Mouse (Mus musculus) megakaryocyte-erythroid progenitor cell, adult 5-6 weeks (primary cell): ENCODE data around the gene Gatad2b. TPM values are rescaled to one million over a fixed set of nuclear protein-coding genes. Genes with fewer than 3 reads are reported as not detected.

Source experiments
- ATAC-seq: replicated peaks from 2 replicates; pipeline ENCODE4 v1.8.0; 2016; ENCODE audit warnings: mild to moderate bottlenecking, inconsistent platforms; ENCODE audit not compliant: severe bottlenecking, poor library complexity, low FRiP score, low TSS enrichment
- total RNA-seq, 2 experiments: library from RNA; stranded (forward) in 1 of 2; stranded (reverse) in 1 of 2; fragments of 200-1000, 215-1000 nt in 1 of 2; fragments of >200 nt in 1 of 2; fragmentation: Nextera tagmentation in 1 of 2; gene quantifications; 2 replicates each; pipeline ENCODE4 v1.2.3; 2014 to 2017

Gene Gatad2b
- total RNA-seq, 2 experiments from 2014 or later, result 28.5 to 65.5 TPM

DNA sequence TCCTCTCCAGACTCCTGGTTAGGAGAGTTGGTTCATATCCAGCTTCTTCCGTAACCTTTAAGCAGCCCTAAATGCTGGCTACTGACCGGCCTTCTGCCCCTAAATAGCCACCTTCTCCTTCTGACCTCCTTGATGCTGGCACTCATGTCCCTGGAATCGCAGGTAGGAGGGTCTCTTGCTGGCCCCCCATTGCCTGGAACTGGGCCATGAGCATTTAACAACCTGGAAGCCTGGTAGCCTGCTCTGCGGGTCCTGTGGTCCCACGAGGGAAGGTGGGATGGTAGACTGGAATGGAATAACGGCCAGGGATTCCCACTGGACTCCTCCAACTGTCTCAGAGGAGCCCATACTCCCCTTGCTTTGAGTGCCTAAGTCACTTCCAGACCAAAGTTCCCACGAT is 78.9 kb downstream of the Gatad2b start:
- ATAC-seq, result no peak

DNA sequence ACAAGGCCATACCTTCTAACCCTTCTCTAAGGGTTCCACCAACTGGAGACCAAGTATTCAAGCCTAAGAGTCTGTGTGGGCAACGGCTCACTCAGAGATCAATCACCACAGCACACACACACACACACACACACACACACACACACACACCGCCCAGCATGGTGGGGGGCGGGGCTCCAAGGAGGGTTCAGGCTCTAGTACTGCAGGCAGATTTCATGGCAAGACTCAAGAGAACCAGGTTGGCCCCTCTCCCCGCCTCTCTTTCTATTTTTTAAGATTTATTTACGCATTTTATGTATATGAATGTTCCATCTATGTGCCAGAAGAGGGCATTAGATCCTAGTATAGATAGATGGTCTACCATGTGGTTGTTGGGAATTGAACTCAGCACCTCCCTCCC is 79.8 kb downstream of the Gatad2b start:
- no peak for ATAC-seq

DNA sequence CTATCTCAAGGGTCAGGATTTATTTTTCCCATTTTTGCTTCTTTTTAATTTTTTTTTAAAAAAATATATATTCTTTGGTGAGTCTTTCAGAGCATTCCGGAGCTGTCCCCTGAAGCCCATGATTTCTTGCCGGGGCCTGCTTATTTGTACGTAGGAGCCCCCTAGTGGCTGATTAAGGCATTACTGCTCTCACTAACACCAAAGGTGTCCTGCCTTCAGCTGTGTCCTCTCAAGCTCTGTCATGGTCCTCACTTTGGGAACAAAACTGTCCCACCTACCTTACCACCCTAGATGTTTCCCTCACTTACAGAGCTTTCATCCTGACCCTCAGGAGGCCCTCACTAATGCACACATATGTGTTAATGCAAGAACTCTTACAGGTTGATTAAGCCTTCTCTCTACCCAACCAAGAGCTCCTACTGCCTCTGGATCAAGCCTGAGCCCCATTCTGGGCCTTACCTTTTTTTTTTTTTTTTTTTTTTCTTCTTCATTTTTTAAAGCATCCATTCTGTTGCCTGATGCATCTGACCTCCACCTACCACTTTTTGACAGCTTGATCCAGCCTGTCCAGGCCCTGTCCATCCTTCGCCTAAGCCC is 80.6 kb downstream of the Gatad2b start:
- peak; percentile 75 for ATAC-seq

DNA sequence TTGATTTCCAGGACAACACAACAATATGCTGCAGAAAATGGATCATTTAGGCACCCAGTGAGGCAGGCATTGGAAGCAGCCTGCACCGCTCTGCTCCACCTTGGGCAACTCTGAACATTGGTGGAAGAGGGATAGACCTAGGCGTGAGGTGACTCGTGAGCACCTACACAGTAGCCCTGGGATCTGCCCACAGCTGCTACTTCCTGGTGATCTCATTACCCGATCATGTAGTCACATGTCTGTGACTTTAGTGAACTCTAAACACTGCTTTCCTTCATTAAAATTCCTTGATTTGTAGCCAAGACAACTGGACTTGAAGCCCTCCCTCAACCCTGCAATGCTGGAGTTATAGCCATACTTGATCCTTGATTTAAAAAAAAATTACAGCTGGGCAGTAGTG is 81.4 kb downstream of the Gatad2b start:
- ATAC-seq, result no peak

DNA sequence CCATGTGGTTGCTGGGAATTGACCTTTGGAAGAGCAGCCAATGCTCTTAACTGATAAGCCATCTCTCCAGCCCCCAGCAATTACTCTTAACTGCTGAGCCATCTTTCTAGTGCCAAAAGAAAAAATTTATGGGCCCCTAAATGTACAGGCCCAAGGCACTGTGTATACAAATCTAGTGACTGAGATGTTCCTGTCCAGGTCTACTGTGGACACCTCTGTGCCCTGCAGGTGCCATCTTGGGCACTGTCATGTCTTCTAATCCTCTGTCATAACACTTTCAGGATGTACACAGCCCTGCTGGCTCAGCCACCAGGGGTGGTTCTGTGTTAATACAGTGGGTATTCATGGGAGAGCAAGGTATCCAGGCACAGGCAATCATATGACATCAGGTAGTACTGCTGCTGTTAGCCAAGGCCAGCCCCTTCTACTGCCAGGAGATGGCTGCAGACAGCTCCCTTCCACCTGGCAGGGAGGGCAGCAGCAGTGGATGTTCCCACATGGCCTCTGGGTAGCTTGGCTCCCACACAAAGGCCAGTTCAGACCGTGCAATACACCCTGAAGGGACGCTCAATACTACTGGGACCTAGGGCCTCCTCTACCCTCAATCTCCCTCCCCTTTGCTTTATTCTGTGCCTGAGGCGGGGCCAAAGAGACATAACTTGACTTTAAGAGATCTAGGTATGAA is 82.7 kb downstream of the Gatad2b start:
- 0 out of 2 replicates have a peak, but pooled peaks have one; percentile 15 for ATAC-seq

DNA sequence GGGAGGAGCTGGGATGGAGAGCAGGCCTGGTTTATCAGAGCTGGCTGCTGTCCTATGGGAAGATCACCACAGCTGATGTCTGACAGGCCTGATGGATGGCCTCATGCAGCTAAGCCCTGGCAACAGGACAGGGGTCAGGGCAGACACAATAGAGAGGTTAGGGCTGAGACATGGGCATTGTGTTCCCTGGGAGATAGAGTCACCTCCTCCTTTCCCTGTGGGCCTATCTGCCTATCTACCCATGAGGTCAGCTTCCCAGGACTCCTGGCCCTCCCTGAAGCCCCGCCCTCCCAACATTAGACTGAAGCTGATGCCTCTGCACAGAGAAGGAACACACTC is 83.2 kb downstream of the Gatad2b start:
- no peak for ATAC-seq

DNA sequence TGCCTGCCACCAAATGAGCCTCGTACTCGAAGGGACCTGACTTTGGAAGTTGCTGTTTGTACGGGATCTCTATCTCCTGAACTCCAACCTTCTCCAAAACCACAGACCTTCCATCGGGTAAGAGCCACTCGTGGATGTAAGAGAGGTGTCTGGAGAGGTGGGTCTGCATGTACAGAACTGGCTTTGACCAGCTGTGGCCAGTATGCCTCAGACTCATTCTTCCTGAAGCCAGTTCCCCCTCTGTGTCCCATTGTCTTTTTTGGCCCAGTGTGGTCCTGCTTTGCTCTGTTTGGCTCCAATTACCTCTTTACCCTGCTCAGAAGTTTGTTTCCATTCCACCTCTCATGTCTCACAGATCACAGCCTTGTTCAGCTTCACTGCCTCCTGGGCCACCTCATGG is 85.5 kb downstream of the Gatad2b start:
- ATAC-seq, result no peak

DNA sequence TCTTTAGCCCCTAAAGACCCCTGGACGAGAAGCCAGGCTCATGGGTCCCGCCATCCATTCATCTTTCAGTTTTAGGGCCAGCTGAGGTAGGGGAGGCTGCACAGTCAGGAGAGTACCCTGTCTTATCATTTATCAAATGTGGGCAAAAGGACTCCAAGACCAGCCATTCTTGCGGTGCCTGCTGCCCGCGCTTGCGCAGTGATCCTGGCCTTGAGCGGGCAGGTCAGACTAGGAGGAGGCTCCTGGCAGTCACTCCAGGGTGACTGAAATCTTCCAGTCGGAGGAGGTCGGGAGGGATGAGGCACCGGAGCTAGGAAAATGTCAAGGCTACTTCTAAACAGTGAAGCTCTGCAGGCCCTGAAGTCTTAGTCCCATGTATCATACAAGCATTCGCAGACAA is 88.7 kb downstream of the Gatad2b start:
- ATAC-seq, result no peak

DNA sequence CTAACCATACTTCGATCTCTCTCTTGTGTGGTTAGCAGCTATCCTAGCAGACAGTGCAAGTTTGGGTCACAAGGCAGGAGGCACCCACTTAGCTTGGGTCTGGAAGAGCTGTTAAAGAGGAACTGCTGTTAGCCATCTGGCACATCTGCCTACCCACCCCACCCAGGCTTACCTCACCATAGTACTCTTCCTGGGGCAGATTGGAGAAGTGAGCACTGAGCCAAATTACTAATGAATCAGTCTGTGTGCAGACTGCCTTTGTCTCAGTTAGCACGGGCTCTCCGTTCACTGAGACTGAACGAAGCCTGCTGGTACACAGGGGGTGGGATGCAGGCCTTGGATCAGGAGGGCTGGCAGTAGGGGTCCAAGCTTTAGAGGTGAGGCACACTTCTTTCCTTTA is 90.7 kb downstream of the Gatad2b start:
- peak; percentile 62 for ATAC-seq

DNA sequence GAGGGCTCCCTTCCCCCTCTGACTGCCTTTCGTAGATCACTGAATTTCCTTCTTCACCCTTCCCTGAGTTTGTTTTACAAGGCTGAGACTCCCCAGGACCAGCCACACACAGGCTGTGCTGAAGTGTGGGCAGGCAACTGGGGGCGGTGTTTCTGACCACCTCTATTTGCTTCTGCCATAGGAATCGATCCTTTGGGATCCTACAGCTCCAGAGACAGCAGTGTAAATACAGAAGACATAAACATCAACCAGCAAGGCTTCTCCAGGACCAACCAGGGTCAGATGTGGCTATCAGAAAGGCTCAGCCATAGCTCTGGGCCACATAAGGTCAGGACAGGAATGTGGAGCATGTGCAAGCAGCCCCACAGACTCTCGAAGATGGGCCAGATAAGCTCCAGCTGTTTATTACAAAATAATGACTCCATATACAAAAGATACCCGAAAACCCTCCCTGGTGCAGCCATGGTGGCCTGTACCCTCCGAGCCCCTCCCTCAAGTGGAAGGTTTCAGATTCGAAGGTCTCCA is 91.9 kb downstream of the Gatad2b start:
- no peak for ATAC-seq

DNA sequence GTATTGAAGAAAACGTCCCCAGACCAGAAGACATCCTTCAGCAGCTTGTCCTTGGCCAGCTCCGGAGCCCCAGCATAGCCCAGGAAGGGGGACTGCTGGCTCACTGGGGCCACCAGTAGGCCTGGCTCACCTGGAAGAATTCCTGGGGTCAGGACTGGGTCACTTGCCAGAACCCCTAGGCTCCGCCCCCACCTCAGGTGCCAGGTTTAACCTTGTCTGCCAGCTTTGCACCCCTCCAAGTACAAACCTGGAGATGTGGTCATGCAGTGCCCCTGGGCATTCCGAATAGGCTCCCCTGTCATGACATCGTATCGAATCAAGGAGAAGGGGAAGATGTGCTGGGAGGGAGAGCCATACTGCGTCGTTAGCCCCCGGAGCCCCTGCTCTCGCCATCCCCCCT is 93.8 kb downstream of the Gatad2b start:
- ATAC-seq, result no peak

DNA sequence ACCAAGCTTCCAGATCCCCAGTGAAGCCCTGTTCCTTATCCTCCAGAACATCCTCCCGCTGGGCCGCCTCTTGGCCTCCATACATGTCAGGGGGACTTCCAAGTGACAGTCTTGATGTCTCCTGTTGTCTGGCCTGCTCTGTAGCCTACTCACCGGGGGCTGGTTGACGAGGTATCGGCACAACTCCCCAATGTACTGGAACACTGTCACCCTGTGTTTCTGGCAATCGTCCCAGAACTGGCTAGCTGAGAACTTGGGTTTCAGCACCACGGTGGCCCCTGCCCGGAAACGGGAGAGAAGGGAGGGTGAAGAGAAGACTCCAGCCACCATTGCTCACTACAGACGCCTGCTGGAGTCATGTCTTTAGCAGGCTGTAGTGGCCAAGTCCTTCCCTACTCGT is 94.5 kb downstream of the Gatad2b start:
- ATAC-seq, result 0 out of 2 replicates have a peak, but pooled peaks have one; percentile 4

DNA sequence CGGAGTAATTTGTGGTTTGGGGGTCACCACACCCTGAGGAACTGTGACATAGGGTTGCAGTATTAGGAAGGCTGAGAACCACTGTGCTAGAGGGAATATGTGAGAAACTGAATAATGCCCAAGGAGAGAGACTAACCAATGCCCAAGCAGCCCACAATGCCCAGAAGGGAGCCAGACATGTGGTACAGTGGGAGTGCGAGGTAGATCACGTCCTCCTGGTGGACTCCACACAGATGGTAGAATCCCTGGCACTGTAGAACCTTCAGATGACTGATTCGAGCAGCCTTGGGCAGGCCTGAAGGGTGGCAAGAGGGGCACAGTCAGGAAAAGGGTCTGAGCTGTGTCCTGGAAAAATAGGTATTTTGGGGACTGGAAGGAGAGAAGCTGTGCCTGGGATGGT is 95.2 kb downstream of the Gatad2b start:
- no peak for ATAC-seq

DNA sequence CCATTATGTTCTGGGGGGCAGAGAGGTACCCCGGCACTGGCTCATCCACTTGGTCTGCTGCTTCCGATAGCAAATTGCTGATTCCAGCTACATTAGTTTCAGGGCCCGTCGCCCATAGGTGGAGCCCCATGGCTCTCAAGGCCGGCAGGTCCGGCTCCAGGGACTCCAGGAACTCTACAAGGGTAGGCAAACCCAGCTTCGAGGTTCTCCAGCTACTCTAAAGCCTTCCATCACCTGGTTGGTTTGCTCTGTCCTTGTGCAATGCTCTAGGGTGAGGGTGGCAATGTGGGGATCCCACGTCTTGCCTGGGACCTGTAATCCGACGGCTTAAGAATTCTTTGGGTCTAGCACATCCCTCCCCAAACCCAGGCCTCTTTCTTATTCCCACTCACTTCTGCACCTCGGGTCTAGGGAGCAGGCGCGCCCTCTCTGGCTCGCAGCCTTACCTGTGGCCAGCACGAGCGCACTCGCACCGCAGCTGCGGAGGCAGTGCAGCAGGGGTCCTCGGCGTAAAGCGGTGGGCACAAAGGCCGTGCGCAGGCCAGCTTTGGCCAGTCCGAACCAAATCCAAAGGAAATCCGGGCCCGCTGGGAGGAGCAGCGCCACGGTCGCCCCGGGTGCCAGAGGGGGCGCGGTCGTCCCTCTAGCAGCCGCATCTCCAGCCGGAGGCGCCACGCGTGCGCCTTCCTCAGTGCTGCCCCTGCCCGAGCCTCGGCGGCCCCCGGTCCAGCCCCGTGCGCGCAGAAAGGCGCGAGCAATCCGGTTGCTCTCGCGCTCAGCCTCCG is 95.9 kb downstream of the Gatad2b start:
- ATAC-seq, result no peak

DNA sequence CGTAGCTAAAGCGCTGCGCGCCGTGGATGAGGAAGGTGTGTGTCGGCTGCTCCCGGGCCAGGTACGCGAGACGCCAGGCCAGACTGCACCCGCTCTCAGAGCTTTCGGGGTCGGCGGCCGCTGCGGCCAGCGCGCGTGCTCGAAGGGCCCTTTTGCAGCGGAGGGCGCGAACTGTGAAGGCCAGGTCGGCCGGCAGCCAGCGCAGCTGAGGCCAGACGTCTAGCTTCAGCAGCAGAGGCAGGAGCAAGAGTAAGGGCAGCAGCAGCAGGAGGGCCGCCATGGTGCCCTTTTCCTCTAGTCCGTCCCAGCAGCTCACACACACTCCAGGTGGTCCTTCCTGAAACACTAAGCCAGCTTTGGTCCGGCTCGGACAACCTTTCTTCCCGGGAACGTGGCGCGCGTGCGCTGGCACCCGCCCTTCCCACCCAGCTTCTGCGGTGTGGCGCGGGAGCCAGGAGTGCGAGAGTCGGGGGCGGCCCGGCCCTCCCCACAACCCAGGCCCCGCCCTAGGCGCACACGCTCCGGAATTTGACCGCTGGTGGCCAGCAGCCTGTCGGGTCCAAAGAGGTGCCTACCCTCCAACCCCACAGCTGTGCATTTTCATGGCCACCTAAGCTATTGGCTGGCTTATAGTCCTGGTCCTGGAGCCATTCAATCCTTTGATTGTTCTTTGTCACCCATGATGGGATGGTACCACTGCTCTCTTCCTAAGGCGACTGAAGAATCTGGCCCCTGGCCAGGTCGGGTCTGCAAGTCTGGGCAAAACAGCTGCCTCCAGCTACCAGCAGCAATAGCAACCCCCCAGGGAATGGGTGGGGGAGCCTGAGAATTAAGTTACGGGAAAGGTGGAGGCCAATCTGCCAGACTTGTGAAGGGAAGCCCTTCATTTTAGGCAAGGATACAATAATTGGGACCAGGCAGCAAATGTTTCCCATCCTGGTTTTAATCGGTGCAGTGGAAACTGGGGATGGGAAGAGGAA is 96.8 kb downstream of the Gatad2b start, which contains the start of gene Slc27a3:
Gene Slc27a3, minus strand, starts transcription at position 428 of the 980 bp plus-strand sequence.
- ATAC-seq, result no peak

DNA sequence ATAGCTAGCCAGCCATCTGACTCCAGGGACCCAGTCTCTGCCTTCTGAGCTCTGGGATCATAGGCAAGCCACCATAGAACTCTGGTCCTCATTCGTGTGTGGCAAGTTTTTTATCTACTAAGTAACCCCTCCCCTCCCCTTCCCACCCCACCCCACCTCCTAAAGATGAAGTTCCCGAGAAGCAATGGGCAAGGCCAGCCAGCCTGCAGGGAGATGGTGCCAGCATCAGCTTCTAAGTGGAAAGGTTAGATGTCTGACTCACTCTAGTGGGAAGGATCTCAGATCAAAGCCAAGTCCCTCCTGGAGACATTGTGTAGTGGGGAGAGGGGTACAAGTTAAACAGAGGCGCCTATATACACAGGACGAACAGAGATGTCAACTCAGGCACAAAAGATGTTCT is 98.0 kb downstream of the Gatad2b start:
- ATAC-seq, result no peak

DNA sequence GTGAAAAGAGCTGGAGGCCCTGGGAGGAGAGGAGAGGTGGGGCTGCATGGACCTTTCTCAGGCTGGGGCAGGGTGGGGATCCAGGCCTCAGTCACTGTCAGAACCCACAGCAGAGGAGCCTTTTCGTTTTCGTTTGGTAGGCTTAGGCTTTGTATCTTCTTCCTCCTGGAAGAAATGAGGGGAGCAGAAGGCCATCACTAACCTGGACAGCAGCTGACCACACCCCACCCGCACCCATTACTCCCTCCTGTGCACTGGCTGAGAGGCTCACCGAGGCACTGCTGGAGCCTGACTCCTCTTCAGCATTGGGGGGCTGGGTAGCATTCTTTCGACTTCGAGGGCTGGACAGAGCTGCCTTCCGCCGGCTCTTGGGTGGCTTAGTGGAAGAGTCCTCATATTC is 99.0 kb downstream of the Gatad2b start:
- ATAC-seq, result no peak

DNA sequence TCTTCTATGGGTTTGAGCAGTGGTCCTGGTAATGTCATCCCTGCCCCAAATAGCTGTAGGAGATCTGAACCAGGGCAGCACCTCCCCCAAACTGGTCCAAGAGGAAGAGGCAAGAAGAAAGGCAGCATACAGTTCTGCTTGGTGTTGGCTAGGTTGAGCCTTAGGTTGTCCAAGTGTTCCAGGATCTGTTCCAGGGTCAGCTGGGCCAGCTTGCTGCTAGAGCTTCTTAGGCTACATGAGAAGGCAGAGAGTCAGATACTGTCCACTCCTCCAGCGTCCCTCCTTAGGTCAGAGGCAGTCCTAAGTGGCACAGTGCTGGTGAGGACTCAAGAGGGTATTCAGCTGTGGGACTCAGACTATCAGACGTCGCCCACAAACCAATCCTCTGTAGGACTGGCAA is 99.7 kb downstream of the Gatad2b start:
- no peak for ATAC-seq

DNA sequence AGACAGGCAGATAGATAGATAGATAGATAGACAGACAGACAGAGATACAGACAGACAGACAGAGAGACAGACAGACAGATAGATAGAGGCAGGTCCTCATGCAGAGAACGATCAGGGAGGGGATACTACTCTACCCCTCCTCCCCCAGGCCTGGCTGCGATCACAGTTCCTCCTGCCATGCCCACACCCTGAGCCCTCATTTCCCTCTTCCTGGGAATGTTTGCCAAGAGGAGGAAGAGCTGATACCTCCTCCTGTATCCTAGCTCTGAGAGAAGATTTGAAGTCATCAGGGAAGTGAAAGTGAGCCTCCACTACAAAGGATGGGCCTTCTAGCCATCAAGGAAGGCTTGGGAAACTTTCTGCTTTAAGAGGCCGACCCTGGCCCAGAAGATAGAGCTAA is 102.7 kb downstream of the Gatad2b start:
- no peak for ATAC-seq
